Mouse (Mus musculus) c-Kit-positive CD71-positive TER-119-positive erythroid progenitor cells, embryonic 14.5 days (primary cell): ENCODE results near the gene Tmem255b.

Experiments used
- DNase-seq: peaks from one replicate; pipeline ENCODE4 v3.0.0-alpha.2; 2013; ENCODE audit warnings: low spot score

The Tmem255b gene

DNA sequence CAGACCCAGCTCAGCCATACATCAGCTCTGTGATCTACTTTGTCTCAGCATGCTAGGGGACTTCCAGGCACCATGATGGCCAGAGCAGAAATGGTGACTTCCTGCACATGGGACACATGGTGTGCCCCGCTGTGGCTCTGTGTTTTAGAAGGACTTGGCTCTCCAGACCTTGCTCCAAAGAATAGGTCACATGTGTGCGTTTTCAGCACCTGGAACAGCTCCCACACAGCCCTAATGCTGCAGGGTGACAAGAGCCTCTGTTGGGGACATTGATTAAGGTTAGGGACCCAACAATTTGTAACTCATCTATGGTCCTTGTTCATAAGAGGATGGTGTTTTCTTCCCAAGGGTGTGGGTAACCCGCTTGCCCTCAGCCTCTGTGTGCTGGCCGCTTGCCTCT, 13.2 kb downstream of the Tmem255b start:
- no peak for DNase-seq

DNA sequence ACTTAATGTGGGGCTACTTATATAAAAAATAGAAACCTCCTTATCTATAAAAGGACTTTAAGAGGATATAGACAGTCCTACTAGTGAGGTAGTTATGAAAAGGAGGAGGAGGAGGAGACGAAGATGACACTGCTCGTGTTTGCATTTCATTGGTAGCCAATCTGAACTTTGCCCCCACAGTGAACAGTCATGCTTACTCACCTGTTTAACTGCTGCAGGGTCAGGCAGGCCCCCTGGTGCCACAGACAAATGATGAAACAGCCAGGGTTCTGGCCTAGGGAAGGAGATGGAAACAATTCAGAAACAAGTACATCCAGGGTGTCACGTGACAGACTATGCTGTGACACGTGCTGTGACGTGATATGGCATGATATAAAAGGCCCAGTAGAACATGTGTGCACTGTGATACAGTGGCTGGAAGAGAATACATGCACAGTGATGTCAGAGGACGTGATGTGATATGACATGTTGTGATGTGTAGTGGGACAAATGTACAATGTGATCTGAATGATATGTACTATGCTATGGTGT, 16.8 kb downstream of the Tmem255b start:
- DNase-seq, result no peak

DNA sequence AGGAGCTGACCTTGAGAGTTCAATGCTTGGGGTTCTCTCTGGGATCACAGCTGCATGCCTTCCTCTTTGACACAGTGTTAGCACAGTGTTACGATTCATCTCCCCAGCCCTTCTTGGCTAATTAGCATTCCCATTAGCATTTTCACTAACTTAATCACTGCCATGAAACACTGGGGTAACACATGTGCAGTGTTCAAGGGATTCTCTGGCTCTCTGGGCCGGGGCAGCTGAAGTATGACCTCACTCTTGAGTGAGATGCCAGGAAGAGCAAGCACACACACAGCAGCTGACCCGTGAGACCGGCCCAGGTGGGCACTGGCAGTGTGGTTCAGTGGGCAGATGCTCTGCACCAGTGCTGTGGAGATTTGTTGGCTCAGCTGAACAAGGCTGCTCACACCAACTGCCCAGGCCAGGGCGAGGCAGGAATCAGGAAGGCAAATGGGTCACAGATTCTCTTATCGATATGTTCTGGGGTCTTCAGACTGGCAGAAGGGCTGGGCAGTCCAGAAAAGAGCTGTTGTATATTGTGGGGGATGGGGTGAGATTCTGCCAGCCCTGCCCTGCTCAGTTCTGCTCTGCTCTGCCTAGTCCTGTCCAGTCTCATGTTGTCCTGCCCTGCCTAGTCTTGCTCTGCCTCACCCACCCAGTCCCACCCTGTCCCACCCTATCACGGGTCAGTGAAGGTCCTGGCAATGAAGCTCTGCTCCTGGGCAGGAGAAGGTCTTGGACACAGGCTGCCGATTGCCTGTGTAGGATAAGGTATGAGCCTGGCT, 19.5 kb downstream of the Tmem255b start:
- DNase-seq, result no peak

DNA sequence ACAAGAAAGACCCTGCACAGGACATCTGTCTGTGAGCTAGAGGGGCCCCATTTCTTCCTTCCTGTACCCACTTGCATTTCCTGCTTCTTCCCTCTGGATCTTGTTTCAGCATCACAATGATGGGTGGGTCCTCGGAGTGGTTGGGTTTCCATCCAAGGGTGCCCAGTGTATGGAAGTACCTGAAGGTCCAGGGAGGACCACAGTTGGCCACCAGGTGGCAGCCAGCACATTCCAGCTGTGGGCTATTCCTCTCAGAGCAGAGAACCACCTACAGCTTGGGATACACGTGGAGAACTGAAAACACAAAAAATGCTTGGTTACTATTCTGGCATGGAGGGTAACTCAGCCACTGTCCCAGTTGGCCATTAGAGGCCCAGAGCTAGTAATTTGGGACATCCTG, 20.3 kb downstream of the Tmem255b start:
- DNase-seq, result no peak

DNA sequence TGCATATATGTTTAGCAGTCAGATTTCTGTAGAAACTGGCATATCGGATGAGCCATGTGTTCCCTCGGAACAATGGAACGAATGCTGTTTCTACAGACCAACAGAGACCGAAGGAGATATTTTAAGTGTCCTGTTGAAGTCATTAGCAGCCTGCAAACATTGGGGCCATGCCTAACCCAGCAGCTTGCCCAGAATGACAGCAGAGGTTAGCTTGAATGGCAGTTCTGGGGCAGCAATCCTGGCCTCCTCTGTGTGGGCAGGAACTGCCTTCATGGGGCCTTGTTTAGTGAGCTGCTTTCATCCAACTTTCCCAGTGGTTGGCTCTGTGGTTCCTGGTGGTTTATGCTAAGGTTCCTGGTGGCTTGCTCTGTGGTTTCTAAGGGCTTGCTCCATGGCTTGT, 24.4 kb downstream of the Tmem255b start:
- no peak for DNase-seq

DNA sequence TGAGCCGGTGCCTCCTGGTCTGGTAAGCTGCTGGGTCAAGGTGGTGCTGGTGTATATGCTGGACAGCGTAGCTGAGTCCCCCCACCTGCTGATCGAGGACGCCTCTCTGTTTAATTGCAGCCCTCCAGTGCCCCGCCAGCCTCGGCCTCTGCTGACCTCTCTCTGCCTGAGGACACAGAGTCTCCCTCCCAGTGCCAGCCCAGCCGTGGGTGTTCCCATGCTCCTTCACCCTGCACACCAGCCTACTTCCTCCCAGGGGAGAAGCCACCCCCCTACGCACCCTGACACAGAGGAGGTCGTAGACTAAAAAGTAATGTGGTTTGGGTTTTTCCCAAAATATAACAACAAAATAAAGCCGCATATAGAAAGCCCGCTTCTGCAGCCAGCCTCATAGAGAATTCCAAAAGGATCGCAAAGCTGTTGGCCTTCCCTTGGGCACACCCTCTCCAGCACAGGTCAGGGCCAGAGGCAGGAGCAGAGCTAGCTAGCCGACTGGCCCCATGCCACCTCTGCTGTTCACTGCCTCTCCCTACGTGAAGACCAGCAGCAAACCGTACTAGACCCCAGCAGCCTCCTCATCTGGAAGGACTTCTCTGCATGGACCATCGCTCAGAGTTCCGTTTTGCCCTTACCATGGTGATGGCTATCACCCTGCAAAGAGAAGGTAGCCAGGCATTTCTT, 26.2 kb downstream of the Tmem255b start:
- no peak for DNase-seq

DNA sequence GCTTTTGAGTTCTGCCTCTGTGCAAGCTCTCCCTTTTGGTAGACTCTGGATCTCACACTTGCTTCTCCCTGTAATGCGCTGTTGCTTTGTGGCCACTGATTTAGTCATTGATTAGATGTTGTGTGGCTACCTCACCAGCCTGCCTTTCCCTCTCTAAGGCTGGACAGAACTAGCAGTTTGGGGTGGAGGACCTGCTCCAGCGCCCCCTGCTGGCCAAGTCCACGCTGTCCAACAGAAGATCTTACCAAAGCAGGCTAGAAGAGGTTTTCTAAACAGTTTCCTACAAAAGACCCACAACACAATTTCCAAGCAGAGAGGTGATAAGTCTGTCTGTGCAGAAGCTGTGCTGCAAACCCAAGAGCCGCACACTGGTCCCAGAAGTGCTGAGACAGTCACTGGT, 26.9 kb downstream of the Tmem255b start:
- peak; percentile 39 for DNase-seq

DNA sequence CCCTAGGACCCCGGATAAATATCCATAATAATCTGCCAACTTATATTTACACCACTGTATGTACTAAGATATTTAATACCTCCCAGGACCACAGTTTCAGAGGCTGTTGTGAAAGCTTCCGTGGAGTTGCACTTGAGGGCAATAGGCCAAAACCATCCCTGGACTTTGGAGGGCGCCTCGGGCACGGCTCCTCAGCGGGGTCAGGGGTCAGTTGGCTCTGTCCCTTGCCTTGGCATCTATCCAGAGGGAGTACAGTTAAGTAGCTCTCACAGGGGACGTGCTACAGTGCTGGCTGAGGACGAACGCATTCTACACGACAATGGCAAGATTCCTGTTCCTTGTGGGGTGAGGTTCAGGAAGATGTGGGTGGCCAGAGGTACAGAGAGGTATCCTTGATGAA, 27.4 kb downstream of the Tmem255b start:
- no peak for DNase-seq

DNA sequence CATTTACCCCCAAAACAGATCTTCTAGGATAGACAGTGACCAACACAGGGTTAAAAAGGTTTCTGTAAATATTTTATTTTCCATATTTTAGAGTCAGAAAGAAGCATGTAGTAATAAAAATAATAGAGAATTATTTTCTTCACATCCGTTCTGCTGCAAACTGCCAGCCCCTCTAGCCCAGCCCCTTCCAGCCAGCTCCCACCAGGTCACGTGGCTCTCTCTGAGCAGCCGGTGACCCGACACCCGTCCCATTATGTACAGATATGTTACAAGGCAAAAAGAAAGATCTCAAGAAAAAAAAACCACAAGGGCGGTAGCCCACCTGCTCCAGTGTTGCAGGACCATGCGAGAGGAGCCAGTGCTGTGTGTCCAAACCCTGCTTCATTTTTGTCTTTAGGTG, 30.3 kb downstream of the Tmem255b start:
- DNase-seq, result no peak

DNA sequence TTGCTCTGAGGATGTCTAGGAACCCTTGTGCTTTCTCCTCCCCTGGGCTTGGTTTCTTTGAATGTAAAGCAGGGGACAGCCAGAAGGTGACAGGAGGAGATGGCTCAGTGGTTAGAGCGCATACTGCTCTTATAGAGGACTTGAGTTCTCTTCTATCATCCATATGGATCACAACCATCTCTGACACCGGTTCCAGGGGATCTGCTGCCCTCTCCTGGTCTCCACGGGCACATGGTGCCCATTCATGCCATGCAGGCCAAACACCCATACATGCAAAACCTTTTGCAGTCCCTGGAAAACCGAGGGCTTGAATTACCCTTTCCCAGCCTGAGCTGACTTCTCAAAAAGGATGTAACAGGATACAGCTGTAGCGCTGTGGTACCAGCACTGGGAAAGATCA, 32.0 kb downstream of the Tmem255b start:
- DNase-seq, result no peak

DNA sequence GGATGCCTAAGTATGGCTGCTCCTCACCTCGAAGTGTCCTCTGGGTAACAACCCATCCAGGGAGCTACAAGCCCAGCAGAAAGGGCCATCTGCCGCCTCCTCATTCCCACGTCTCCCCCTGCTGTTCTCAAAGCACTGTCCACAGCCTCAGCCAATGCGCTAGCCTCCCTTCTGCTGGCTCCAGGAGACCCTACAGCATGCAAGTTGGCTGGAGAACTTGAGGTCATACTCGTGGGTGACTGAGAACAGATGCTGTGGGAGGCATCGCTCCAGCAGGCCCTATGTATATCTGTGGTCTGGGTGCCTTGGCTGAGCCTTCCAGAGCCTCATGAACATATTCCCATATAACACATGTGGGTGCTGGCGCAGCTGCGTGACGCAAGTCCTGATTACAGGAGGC, 33.7 kb downstream of the Tmem255b start:
- DNase-seq, result no peak

DNA sequence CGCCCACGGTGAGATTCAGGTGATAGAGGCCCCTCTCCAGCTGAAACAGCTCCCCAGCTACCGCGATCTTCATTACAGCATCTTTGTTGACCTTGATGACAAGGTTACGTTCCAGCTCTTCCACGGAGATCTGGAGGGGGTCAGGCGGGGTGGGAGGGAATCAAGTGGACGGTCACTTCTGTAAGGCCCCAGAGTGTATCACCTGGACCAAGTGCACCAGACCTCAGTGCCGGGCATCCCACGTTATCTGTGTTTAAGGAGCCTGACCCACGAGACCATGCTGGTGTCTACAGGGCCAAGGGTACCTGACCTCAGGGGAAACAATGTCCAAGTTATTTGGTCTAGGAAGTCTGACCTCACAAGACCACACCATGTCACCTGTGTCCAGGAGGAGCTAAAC, 36.5 kb downstream of the Tmem255b start:
- no peak for DNase-seq

DNA sequence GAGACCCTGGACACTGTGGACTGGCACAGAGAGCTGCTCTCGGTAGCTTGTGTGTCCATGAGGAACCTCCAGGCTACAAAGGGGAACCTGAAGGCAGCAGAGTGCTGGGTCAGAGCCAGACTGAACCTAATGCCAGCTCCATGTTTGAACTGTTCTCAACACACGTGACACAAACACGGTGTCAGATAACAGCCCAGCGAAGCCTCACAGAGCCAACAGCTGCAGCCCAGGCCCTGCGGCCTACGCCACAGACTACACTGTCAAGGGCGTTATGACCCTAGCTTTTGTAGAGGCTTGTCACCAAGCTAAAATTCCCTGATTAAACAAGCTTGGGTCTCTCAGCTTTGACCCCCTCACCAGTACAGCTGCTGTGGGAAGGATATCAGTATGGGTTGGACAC, 37.3 kb downstream of the Tmem255b start:
- no peak for DNase-seq

DNA sequence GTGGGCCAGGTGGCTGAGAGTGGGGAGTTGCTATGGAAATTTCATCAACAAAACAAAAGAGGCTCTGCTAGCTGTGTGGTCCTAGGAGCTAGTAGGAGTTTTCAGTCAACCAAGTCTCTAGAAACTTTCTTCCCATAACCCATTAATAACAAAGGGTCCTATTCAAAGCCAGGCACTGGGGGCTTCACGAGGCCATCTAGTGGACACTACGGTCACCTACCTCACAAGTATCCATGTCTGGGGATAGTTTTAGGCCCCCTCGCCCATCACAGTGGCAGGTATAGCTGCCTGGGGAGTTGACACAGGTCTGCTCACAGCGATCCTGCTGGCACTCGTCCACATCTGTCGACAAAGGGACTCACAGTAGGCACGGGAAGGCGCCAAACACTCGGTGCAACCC, 40.9 kb downstream of the Tmem255b start:
- DNase-seq, result no peak

DNA sequence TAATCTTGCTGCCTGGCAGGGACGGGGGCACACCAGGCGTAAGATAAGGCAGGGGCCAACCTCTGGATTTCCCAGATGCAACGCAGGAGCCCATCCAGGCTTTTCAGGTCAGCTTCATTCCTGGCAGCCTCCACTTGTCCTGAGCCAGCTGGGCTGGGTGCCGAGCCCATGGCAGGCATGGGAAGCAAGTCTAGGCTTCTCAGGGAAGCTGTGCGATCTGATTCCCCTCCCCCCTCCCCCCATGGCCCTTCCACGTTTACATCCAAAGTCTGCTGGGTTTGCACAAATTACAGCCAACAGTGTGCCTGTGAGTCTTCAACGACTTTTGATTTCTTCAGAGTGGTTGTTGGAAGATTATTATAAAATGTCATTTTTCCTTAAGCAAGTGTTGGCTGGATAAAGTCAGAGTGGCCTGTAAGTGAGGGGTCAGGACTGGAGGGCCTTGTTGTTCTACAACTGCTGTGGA, 46.1 kb downstream of the Tmem255b start:
- no peak for DNase-seq

DNA sequence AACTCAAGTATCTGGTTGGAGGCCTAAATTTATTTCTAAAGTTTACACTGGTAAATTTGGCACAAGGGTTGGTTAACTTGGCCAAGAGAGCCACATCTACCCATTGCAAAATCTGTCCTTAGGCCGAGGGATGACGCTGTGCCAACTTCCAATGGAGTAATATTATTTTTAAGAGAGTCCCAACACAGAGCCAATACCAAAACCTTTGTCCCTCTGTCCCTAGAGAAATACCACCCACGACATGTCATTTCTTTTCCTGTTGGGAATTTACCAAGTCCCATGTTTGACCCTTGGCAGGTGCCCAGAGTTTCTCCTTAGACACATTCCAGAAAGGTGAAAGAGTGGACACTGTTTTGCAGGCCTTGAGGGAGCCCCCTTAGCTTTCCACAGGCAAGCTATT, 46.6 kb downstream of the Tmem255b start:
- DNase-seq, result no peak

DNA sequence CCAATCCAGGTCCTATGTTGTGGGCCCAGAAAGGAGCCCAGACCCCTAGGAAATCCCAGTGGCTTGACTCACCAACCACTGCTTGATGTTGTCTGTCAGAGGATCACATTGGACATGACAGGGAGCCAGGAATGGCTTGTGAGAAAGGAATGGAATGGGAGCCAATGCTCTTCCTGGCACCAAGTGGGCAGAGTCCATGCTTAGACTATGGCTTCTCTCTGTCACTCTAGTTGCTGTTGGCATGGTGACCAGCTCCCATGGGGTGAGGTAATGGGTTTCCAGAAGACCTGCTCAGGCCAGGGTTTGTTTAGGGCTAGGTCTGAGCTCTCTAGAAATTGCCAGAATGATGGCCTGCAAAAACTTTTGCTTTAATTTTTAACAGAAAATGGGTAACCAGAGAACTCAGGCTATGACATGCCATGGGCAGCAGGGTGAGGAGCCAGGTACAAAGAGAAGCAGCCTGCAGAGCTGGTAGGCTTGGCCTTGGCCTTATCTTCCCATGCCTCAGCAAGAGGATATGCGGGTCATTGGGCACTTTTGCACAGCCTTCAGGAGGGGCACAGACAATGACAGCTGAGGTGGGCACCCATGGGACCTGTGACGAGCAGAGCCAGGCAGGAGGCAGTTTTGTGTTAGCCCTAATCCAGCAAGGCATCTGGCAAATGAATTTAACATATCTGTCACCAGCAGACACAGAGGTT, 47.3 kb downstream of the Tmem255b start:
- DNase-seq, result no peak

DNA sequence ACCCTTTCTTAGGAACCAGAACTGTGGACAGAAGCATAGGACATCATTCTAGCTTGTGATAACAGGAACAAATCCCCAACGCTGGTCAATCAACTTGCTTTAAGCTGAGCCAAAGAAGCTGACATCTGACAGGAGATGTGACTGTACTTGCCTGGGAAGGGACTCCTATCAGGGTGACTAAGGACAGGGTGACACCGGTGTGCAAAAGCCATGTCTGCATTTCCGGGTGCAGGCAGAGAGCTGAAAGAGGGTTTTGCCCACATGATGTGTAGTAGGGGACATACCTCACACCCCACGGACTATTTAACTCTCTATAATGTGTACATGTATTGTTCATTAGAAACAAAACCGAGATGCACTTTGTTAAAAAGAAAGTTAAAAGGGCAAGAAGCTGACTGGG, 48.2 kb downstream of the Tmem255b start:
- DNase-seq, result no peak

DNA sequence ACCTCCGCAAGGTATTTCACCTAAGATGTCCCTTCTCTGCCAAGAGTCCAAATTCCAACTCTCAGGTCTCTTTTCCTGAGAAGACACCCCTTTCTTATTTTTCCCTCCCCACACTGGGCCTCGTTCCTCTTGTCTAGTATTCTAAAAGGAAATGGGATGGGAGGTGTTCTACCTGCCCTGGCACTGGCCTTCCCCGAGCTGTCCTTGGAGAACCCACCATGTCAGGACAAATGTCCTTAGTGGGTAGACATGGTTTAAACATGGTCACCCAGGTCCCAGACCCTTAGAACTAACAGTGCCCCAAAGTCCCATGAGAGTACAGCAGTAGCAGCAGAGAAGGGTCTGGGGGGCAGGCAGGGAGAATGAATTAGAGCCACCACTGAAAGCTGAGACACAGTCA, 54.4 kb downstream of the Tmem255b start:
- no peak for DNase-seq

DNA sequence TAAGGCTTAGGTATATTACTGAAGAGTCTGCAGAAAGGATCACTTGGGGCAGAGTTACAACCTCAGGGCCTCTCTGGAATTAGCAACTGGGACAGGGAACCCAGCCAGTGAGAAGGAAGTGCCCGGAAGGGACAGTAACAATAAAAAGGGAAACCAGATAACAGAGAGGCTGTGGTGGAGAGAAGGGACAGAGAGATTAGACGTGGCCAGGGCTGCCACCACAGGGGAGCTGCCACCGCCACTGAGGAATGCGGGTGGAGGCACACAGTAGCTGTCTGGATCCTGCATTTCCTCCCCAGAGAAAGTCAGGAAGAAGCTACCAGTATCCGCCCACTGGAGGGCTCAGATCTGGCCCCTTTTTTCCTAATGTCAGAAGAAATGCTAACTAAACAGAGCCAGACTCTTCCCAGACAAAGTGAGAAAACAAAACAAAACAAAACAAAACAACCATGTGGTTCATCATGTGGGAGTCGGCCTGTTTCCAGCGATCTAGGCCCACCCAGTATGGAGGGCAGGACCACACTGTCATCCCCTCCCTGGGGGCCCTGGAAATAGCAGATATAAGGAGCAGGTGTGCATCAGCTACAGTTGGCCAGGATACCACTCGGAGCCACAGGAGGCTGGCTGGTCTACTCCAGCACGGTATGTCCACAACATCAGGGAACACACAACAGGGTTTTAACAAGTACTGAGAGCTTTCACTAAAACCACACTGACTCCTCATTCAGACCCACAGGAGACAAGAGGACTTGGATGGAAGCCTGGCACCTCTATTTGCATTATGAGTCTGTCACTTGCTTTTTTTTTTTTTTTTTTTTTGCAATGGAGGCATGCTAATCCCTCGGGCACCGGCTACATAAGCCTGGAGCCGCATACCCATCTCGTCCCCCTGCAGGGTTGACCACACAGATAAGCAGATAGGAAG, 55.3 kb downstream of the Tmem255b start:
- DNase-seq, result no peak

DNA sequence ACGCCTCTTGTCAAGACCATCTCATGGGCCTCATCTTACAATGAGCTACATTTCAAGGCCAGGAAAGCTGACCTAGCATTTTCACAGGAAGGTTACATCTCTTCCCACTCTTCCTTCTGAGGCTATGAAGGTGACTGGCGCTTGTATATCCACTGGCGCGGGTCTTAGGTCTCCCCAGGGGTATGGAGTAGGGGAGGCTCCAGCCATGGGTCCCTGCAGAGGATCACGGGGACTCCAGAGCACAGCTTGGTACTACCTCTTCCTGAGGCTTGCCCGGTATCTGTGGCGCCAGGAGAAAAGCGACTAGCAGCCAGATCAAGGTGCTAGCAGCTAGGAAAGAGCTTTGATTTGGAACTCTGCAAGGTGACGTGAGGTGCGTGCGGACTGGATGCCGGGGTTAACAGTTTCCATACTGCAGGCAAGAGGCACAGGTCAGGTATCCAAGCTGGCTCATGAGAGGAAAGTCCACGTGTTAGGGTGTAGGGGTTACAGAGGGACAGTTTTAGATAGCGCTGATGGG, 56.6 kb downstream of the Tmem255b start:
- no peak for DNase-seq
